Mouse (Mus musculus): ENCODE data around the gene Haus5.

Haus5 gene

GRCm38 (mm10) chr7:30664529-30665200, at the start of gene Haus5:
Gene Haus5 (minus strand): TSS chr7:30664994.
- DNase-seq = peak; percentile 98

DNA sequence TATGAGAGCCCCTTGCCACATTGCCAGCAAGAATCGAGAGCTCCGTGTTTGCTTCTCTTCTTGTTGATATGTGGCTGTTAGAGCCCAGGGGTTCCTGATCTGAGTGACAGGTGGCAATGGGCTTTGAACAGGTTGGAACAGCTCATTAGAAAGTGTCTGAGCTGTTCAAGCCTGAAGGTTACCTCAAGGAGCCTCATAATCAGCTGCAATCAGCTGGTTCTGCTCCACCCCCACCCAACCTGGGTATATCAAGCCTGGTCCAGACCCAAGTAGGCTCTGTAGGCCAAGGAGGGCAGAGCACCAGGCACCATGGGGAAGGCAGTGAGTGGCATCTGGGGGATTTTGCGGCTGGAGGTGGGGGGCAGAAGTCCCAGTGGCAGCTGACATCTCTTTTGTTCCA, 47.1 kb upstream of the Haus5 start, which contains the start of gene Atp4a:
Gene Atp4a (plus strand): TSS at position 268 of the 400 bp plus-strand sequence.
- DNase-seq = no peak

DNA sequence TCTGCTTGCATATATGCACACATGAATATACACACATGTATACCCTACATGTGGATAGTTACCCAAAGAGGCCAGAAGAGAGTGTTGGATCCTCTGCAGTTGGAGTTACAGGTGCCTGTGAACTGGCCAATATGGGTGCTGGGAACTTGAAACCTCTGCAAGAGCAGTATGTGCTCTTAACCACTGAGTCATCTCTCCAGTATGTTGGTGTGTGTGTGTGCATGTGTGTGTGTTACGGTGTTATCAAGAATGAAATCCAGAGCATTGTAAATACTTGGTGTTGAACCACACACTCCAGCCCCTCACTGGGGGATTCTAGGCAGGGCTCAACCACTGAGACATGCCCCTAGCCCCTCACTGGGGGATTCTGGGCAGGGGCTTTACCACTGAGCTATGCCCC, 42.6 kb upstream of the Haus5 start:
- no peak for DNase-seq

GRCm38 (mm10) chr7:30706214-30706882, 41.6 kb upstream of the Haus5 start:
- peak; percentile 93 for DNase-seq

GRCm38 (mm10) chr7:30698589-30698988, 33.8 kb upstream of the Haus5 start, which contains the start of gene 2200002J24Rik:
Gene 2200002J24Rik (plus strand): TSS chr7:30698926.
- DNase-seq = no peak

DNA sequence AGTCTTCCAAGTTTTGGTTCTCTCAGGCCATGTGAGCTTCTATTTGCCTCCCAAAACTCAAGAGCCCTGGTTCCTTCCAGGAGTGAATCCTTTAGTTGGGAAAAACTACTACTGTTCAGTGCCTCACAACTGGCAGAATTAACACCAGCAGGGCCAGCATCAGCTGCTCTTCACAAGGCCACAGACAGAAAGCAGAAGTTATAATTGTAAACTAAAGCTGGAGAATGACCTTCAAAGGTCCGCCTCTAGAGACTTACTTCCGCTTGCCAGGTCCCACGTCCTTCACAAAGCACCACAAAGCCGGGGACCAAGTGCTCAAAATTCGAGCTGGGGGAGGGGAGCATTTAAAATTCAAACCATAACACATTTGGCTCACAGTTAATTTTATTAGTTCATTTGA, 33.3 kb upstream of the Haus5 start:
- DNase-seq = no peak

DNA sequence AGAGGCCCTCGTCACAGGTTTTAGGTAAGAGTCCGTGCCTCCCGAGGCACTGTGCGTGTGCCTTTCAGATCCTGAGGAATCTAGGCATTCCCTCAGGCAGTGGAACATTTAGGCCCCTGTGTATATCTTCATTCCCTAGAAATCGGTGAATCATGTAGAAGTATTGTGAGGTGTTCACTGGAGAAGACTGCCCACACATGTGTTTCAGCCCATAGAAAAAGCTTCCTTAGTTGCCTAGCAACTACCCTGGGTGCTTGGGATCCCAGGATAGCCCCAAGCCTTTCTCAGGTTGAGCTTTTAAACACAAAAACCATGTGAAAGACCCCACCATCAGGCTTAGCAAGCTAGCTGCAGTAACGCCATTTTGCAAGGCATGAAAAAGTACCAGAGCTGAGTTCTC, 23.5 kb upstream of the Haus5 start:
- no peak for DNase-seq

- DNase-seq = no peak
Observed at GRCm38 (mm10) chr7:30683425-30683824, 18.6 kb upstream of the Haus5 start.

DNA sequence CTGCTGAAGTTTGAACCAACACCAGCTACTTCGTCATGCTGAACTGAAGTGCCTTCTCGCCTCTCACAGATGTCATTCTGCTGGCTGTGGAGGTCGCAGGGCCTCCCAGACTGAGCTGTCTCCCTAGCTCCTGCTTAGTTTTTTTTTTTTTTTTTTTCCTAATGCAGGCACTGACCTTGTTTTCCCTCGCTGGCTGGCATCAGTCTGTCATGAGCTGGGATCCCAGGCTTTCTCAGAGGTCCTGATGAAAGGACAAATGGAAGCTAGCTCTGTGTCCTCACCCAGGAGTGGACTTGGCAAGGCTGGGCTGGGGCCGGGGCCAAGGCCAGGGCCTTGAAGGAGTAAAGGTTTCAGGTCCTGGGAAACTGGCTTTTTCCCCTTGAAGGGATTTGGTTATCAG, 17.1 kb upstream of the Haus5 start:
- DNase-seq = peak; percentile 94

- peak; percentile 93 for DNase-seq
Observed at GRCm38 (mm10) chr7:30678263-30678975, 13.6 kb upstream of the Haus5 start.

- no peak for DNase-seq
Observed at GRCm38 (mm10) chr7:30671480-30671879, 6.7 kb upstream of the Haus5 start, which contains the start of gene Pmis2. Gene Pmis2 (minus strand): TSS chr7:30671605.

- no peak for DNase-seq
Observed at GRCm38 (mm10) chr7:30669229-30669628, 4.4 kb upstream of the Haus5 start.

DNA sequence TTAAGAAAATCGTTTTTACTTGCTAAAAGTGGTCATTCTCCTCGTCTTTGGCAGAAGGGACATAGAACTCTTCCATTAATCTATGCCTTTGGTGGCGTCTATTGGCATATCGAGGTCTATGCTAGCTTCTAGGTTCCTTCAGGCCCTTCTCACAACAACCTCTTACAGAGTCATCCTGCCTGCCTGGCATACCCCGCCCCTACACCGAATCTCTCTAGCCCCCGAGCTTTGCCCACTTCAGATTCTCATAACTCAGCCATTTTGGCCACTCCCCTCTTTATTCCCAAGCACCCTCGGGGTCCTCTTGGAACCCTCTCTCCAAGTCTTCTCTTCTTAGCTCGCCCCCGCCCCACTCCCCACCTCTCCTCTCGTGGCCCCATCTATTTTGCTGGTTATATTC, 527 bp upstream of the Haus5 start:
- no peak for DNase-seq

GRCm38 (mm10) chr7:30649591-30650540, 14.9 kb downstream of the Haus5 start, which contains the start of gene Rbm42:
Gene Rbm42 (minus strand): TSS chr7:30650317.
- DNase-seq = peak; percentile 100

DNA sequence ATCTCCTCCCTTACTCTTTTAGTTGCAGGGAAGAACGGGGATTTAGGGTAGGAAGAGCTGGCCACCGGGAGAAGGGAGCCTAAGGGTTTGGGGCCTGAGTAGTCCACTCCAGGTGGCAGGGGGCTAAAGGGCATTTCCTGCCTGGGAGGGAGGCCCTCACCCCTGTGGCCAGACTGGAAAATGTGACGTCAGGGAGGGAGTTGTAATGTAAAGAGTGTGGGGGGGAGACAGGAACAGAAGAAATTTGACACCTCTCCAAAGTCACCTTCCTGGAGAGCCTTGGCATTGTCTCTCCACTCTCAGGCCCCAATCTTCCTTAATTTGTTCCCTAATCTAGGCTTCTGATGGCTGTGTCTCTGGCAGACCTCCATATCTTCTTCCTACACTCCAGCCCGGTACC, 25.7 kb downstream of the Haus5 start:
- no peak for DNase-seq

- DNase-seq = no peak
Observed at GRCm38 (mm10) chr7:30636395-30636794, 28.4 kb downstream of the Haus5 start.

DNA sequence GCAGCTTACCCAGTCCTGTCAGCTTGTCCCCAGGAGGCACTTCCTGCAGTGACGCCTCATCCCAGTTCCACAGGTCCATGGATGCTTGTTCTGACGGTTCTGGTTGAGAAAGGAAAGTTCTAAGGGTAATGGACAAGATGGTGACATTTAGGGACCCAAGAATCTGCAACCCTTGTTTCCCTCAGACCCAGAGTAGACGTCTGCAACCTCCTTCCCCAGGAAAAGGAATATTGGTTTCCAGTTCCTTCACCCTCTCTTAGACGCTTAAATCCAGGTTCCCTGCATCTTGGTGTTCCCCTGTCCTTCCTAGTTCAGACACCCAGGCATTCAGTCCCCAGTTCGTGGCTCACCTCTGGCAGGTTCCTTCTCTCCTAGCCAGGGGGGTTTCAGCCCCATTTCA, 29.0 kb downstream of the Haus5 start, which contains the start of gene Etv2:
Gene Etv2 (minus strand): TSS at position 101 of the 400 bp plus-strand sequence.
- DNase-seq = no peak

GRCm38 (mm10) chr7:30634621-30635020, 30.2 kb downstream of the Haus5 start:
- no peak for DNase-seq

- DNase-seq = no peak
Observed at GRCm38 (mm10) chr7:30633762-30634412, 30.9 kb downstream of the Haus5 start.

- no peak for DNase-seq
Observed at GRCm38 (mm10) chr7:30629013-30629412, 35.8 kb downstream of the Haus5 start.

DNA sequence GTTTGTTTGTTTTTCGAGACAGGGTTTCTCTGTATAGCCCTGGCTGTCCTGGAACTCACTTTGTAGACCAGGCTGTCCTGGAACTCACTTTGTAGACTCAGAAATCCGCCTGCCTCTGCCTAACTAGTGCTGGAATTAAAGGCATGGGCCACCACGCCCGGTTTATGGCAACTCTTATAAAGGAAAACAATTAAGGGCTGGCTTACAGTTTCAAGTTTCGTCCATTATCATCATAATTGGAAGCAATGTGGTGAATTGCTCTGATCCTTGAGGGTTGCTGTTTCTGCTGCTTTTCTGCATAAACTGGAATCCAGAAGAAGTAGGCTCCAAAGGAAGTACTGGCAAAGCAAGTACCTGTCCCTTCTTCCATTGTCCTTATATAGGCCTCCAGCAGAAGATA, 38.1 kb downstream of the Haus5 start:
- DNase-seq = no peak

Measured in heart, adult 11 months (tissue).